Mouse (Mus musculus): ENCODE measurements at regions not wholly inside any gene's neighbourhood (a gene's known extent, or its start where the extent isn't known, plus 50 kb on each side); places are given as distances from the start of the nearest gene placed in this dataset.

DNA sequence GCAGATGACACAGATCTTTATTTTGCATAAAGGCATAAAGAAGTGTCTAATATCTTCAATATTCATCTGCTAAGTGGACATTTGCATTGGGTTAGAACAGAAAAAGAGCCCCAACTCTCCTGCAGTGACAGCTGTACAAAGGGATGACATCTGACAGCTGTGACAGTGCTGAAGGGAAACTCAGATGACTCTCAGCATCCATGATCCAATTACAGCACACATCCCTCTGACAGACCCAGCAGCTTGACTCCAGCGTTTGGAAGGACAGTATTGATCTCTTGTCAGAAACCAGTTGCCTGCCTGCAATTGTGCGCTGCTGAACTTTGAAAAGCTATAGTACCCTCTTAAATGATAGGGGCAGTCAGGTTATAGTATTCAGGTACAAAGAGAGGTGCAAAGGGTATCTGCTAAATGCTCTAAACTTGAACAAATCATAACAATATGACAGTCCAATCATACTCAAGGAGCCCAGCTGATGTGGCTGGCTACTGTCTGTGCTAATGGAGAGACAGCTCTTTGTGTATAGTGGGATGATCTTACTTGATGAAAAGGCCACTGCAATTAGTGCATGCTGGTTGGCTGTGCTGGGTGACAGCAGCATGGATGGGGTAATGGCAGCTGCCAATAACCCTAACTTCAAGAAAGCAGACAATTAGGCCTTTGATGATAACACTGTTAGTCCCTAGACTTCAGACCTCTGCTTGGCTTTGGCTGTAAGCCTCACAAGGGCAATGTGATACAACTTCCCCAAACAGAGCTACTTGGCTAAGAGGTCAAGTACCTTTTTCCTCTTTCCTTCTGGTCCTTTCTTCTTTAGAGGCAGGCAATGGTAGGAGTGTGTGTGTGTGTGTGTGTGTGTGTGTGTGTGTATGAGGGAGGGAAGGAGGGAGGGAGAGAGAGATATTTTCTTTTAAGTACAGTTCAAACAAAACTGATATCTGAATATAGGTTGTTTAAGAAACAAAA is 662.9 kb downstream of the Nr4a2 start:
- H3K4me1 ChIP-seq (ENCODE audit: control insufficient read depth, insufficient read depth, low read length), result no peaks in the 10 kb centered on the region
- H3K36me3 ChIP-seq (ENCODE audit: control insufficient read depth, insufficient read depth, low read length), result no peaks in the 10 kb centered on the region
- no peaks in the 10 kb centered on the region for H3K27me3 ChIP-seq (ENCODE audit: control insufficient read depth, insufficient read depth, low read length)
- H3K9me3 ChIP-seq (ENCODE audit: control insufficient read depth, low read length), result no peaks in the 10 kb centered on the region
- H3K4me3 ChIP-seq (ENCODE audit: low read depth, low read length), result no peak overlapping the region
- 71% methylated on average over 2 of the region's 2 CpGs for WGBS
- no peak for DNase-seq (ENCODE audit: low spot score)
- ATAC-seq (ENCODE audit: insufficient read depth, low FRiP score, low TSS enrichment), result no peak
- no peak overlapping the region for H3K9ac ChIP-seq (ENCODE audit: low read length)
- H3K27ac ChIP-seq (ENCODE audit: low read depth, low read length), result no peak overlapping the region
- no peak overlapping the region for H3K4me2 ChIP-seq (ENCODE audit: low read depth)

DNA sequence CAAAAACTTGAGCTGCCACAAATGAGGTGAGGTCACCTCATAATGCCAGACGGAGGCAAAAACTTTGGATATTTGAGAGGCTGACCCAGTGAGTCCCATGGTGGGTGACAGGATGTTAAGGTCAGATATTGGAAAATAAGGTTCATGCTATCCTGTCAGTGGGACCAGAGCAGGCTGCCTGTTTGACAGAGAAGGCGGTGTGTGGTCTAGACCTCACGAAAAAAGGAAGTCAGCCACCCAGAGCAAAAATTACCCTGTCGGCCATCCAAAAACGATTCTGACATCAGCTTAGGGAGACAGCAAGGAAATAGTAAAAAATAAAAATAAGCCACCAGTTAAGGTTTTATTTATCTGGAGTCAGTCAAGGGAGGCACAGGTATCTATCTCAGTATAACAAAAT is 664.4 kb downstream of the Nr4a2 start:
- DNase-seq (ENCODE audit: low spot score) (no peak), ATAC-seq (ENCODE audit: insufficient read depth, low FRiP score, low TSS enrichment) (no peak)
- Histone ChIP-seq H3K27ac (ENCODE audit: low read depth, low read length) (no peak overlapping the region), H3K4me2 (ENCODE audit: low read depth) (no peak overlapping the region), H3K4me1 (ENCODE audit: control insufficient read depth, insufficient read depth, low read length) (no peaks in the 10 kb centered on the region), H3K9me3 (ENCODE audit: control insufficient read depth, low read length) (no peaks in the 10 kb centered on the region), H3K27me3 (ENCODE audit: control insufficient read depth, insufficient read depth, low read length) (no peaks in the 10 kb centered on the region), H3K4me3 (ENCODE audit: low read depth, low read length) (no peak overlapping the region), H3K9ac (ENCODE audit: low read length) (no peak overlapping the region), H3K36me3 (ENCODE audit: control insufficient read depth, insufficient read depth, low read length) (no peaks in the 10 kb centered on the region)
- WGBS, result 69% methylated on average over 5 of the region's 5 CpGs

DNA sequence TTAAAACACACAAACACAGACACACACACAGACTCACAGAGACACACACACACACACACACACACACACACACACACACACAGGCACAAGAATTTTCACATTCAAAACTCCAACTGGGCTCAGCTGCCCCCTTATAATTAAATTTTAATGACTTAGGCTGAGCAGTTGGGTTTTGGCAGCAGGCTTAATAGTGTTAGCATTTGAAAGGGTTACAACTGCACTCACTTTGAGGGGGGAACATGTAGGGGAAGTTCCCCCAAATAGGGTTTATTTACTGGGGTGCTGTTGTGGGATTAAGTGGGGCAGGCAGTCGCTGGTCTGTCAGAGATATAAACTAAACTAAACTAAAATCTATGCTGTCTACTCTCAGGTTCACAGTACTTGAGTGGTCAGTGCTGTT is 666.2 kb downstream of the Nr4a2 start:
- Histone ChIP-seq H3K36me3 (ENCODE audit: control insufficient read depth, insufficient read depth, low read length) (no peaks in the 10 kb centered on the region), H3K27ac (ENCODE audit: low read depth, low read length) (no peak overlapping the region), H3K9me3 (ENCODE audit: control insufficient read depth, low read length) (no peaks in the 10 kb centered on the region), H3K4me1 (ENCODE audit: control insufficient read depth, insufficient read depth, low read length) (no peaks in the 10 kb centered on the region), H3K9ac (ENCODE audit: low read length) (no peak overlapping the region), H3K27me3 (ENCODE audit: control insufficient read depth, insufficient read depth, low read length) (no peaks in the 10 kb centered on the region), H3K4me2 (ENCODE audit: low read depth) (no peak overlapping the region), H3K4me3 (ENCODE audit: low read depth, low read length) (no peak overlapping the region)
- 26% methylated on average over 1 of the region's 1 CpGs for WGBS
- DNase-seq (ENCODE audit: low spot score) (no peak), ATAC-seq (ENCODE audit: insufficient read depth, low FRiP score, low TSS enrichment) (no peak)

DNA sequence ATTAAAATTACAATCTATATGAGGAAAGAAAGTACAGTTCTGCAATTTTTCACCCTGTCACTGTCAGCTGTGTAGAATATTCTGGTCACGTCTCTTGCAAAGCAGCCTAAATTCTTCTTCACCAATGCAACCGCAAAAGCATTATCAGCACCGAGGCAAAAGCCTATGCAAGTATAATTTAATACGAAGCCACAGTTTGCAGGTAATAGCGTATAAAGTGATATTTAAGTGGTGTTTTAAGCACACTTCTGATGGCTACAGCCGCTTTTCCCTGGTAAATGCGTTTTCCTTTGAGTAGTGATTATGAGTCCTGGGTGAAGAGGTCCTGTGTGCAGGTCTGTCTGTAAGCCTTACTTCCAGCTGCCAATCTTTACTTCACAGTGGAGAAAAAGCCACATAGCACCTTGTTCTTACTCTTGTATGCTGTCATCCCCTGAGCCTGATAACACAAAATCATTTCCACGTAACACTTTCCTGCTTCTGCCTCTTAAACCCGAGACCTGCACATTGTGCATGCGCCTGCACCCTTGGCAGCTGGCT is 667.9 kb downstream of the Nr4a2 start:
- 74% methylated on average over 10 of the region's 10 CpGs for WGBS
- Histone ChIP-seq H3K9ac (ENCODE audit: low read length) (no peak overlapping the region), H3K27me3 (ENCODE audit: control insufficient read depth, insufficient read depth, low read length) (no peaks in the 10 kb centered on the region), H3K4me2 (ENCODE audit: low read depth) (no peak overlapping the region), H3K27ac (ENCODE audit: low read depth, low read length) (no peak overlapping the region), H3K4me1 (ENCODE audit: control insufficient read depth, insufficient read depth, low read length) (no peaks in the 10 kb centered on the region), H3K36me3 (ENCODE audit: control insufficient read depth, insufficient read depth, low read length) (no peaks in the 10 kb centered on the region), H3K4me3 (ENCODE audit: low read depth, low read length) (no peak overlapping the region), H3K9me3 (ENCODE audit: control insufficient read depth, low read length) (no peaks in the 10 kb centered on the region)
- no peak for DNase-seq (ENCODE audit: low spot score)
- no peak for ATAC-seq (ENCODE audit: insufficient read depth, low FRiP score, low TSS enrichment)

DNA sequence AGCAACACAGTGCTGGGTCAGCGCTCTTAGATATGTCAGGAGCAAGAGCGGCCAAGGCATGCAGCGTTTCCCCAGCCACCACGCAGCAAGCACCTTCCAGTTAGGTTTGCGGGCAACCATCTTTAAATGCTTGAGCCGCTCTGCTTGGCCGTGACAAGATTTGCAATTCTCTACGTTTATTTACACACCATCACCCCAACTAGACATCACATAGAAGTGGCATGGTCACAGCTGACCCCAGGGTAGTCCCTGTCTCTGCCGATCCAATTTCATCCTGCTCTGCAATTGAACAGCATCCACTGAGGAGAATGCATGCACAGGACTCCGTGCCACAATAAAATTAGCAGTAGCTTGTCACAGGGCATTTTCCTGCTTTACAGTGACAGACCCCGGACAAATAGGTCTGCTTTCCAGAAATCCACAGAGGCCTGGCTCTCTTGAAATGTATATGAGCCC is 669.2 kb downstream of the Nr4a2 start:
- peak overlapping the region; percentile 23; the same call in 1 of the 2 replicates for H3K4me2 ChIP-seq (ENCODE audit: low read depth)
- DNase-seq (ENCODE audit: low spot score) (peak; percentile 40), ATAC-seq (ENCODE audit: insufficient read depth, low FRiP score, low TSS enrichment) (peak; percentile 60)
- H3K27ac ChIP-seq (ENCODE audit: low read depth, low read length), result 0 out of 2 replicates have a peak overlapping the region, but pooled peaks have one; percentile 35
- no peaks in the 10 kb centered on the region for H3K9me3 ChIP-seq (ENCODE audit: control insufficient read depth, low read length)
- 0 out of 2 replicates have a peak overlapping the region, but pooled peaks have one; percentile 22 for H3K9ac ChIP-seq (ENCODE audit: low read length)
- H3K27me3 ChIP-seq (ENCODE audit: control insufficient read depth, insufficient read depth, low read length), result no peaks in the 10 kb centered on the region
- H3K4me3 ChIP-seq (ENCODE audit: low read depth, low read length), result no peak overlapping the region
- WGBS, result 9% methylated on average over 11 of the region's 11 CpGs
- H3K4me1 ChIP-seq (ENCODE audit: control insufficient read depth, insufficient read depth, low read length), result no peaks in the 10 kb centered on the region
- H3K36me3 ChIP-seq (ENCODE audit: control insufficient read depth, insufficient read depth, low read length), result no peaks in the 10 kb centered on the region

DNA sequence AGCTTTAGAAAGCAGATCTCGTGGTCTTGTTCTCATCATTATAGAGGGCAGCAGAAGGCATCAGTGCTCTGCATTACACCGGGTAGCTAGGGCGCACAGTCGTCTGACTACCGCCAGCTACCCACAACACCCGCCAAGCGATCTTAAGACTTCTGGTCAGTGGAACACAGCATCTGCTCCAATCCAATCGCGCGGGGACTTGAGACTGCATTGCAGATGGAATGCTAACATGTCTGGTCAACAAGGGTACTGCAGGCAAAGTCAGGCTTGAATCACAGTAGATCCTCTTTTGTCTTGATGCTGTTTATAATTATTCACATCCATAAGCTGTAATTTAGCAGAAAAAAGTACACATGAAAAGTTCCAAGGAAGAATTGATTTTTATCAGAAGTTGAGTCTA is 682.9 kb downstream of the Nr4a2 start:
- DNase-seq (ENCODE audit: low spot score) (no peak), ATAC-seq (ENCODE audit: insufficient read depth, low FRiP score, low TSS enrichment) (no peak)
- Histone ChIP-seq H3K27ac (ENCODE audit: low read depth, low read length) (no peak overlapping the region), H3K4me1 (ENCODE audit: control insufficient read depth, insufficient read depth, low read length) (no peaks in the 10 kb centered on the region), H3K4me2 (ENCODE audit: low read depth) (no peak overlapping the region), H3K4me3 (ENCODE audit: low read depth, low read length) (no peak overlapping the region), H3K9ac (ENCODE audit: low read length) (no peak overlapping the region), H3K27me3 (ENCODE audit: control insufficient read depth, insufficient read depth, low read length) (no peaks in the 10 kb centered on the region), H3K9me3 (ENCODE audit: control insufficient read depth, low read length) (no peaks in the 10 kb centered on the region), H3K36me3 (ENCODE audit: control insufficient read depth, insufficient read depth, low read length) (no peaks in the 10 kb centered on the region)
- 83% methylated on average over 10 of the region's 10 CpGs for WGBS
